Mouse (Mus musculus): Measurements from ENCODE around the gene Agtpbp1. TPM values are rescaled to one million over a fixed set of nuclear protein-coding genes. Genes with fewer than 3 reads are reported as not detected.
A peak's percentile ranks its signal among the peaks of the same experiment; 100 is the strongest.

Gene Agtpbp1
- polyA plus RNA-seq, 1 experiment: 62.8 TPM

- TF ChIP-seq POLR2A (IDR thresholded peaks at IDR 0.05; ENCODE audit: low read depth, low read length) (peak; percentile 85), CTCF (IDR thresholded peaks at IDR 0.05; ENCODE audit: borderline replicate concordance, insufficient read depth, low read length) (no peak)
- Histone ChIP-seq H3K4me3 (ENCODE audit: insufficient read depth, low read length) (peak overlapping the region; percentile 72), H3K4me1 (ENCODE audit: control insufficient read depth, insufficient read depth, low read length) (no peaks in the 10 kb centered on the region), H3K27ac (ENCODE audit: insufficient read depth, low read length) (no peak overlapping the region)
Measured at GRCm38 (mm10) chr13:59557185-59557985, 27.6 kb downstream of the Agtpbp1 start.

DNA sequence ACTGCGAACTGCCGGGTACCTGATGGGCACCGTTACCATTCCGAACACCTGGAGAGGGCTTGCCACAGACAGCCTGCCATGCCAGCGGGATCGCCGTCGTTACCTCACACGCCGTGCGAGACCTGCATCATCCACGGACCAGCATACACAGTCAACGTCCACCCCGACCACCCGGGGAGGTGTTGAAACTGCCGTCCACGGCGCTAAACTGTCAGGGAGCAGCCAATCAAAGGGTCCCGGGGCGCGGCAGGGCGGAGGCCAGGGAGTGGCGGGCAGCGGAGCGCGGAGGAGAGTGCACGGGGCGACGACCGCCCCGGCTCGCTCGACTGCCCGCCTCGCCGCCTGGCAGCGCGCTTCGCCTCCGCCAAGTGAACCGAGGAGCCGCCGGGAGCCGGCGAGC lies 28.4 kb downstream of the Agtpbp1 start:
- H3K4me3 ChIP-seq (ENCODE audit: insufficient read depth, low read length): peak overlapping the region; percentile 72
- H3K27ac ChIP-seq (ENCODE audit: insufficient read depth, low read length): no peak overlapping the region
- H3K4me1 ChIP-seq (ENCODE audit: control insufficient read depth, insufficient read depth, low read length): no peaks in the 10 kb centered on the region
- TF ChIP-seq CTCF (IDR thresholded peaks at IDR 0.05; ENCODE audit: borderline replicate concordance, insufficient read depth, low read length) (no peak), POLR2A (IDR thresholded peaks at IDR 0.05; ENCODE audit: low read depth, low read length) (peak; percentile 46; the same call in 1 of the 2 replicates)

- H3K27ac ChIP-seq (ENCODE audit: insufficient read depth, low read length): no peak overlapping the region
- TF ChIP-seq POLR2A (IDR thresholded peaks at IDR 0.05; ENCODE audit: low read depth, low read length) (no peak), CTCF (IDR thresholded peaks at IDR 0.05; ENCODE audit: borderline replicate concordance, insufficient read depth, low read length) (no peak)
- peak overlapping the region; percentile 72 for H3K4me3 ChIP-seq (ENCODE audit: insufficient read depth, low read length)
- no peaks in the 10 kb centered on the region for H3K4me1 ChIP-seq (ENCODE audit: control insufficient read depth, insufficient read depth, low read length)
Measured at GRCm38 (mm10) chr13:59555613-59556192, 29.3 kb downstream of the Agtpbp1 start.

- H3K4me3 ChIP-seq (ENCODE audit: insufficient read depth, low read length): no peak overlapping the region
- no peak for TF ChIP-seq CTCF (IDR thresholded peaks at IDR 0.05; ENCODE audit: borderline replicate concordance, insufficient read depth, low read length)
- TF ChIP-seq POLR2A (IDR thresholded peaks at IDR 0.05; ENCODE audit: low read depth, low read length): no peak
- H3K27ac ChIP-seq (ENCODE audit: insufficient read depth, low read length): no peak overlapping the region
- no peaks in the 10 kb centered on the region for H3K4me1 ChIP-seq (ENCODE audit: control insufficient read depth, insufficient read depth, low read length)
Measured at GRCm38 (mm10) chr13:59554772-59555505, 30.1 kb downstream of the Agtpbp1 start.

DNA sequence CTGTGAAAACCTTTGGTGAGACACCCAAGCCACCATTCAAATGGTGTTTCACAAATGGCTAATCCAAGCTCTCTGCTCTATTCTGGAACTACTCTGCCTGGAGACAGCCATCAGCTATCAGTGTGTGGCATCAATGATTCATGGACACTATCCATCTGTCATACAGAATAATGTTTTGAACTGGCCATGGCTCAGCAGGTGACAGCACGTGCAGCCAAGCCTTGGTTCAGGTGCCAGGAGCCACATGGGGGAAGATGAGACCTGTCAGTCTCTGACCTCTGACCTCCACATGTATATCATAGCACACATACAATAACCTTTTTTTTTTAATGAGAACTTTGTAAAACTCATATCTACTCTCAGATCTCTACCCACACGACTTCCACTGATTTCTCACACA lies 32.3 kb downstream of the Agtpbp1 start:
- no peaks in the 10 kb centered on the region for H3K4me1 ChIP-seq (ENCODE audit: control insufficient read depth, insufficient read depth, low read length)
- H3K27ac ChIP-seq (ENCODE audit: insufficient read depth, low read length): no peak overlapping the region
- no peak overlapping the region for H3K4me3 ChIP-seq (ENCODE audit: insufficient read depth, low read length)
- TF ChIP-seq CTCF (IDR thresholded peaks at IDR 0.05; ENCODE audit: borderline replicate concordance, insufficient read depth, low read length) (no peak), POLR2A (IDR thresholded peaks at IDR 0.05; ENCODE audit: low read depth, low read length) (no peak)

- Histone ChIP-seq H3K4me3 (ENCODE audit: insufficient read depth, low read length) (no peak overlapping the region), H3K27ac (ENCODE audit: insufficient read depth, low read length) (no peak overlapping the region), H3K4me1 (ENCODE audit: control insufficient read depth, insufficient read depth, low read length) (no peaks in the 10 kb centered on the region)
- no peak for TF ChIP-seq POLR2A (IDR thresholded peaks at IDR 0.05; ENCODE audit: low read depth, low read length)
- no peak for TF ChIP-seq CTCF (IDR thresholded peaks at IDR 0.05; ENCODE audit: borderline replicate concordance, insufficient read depth, low read length)
Measured at GRCm38 (mm10) chr13:59552286-59552685, 32.7 kb downstream of the Agtpbp1 start.

GRCm38 (mm10) chr13:59549318-59549798 lies 35.7 kb downstream of the Agtpbp1 start:
- Histone ChIP-seq H3K27ac (ENCODE audit: insufficient read depth, low read length) (no peak overlapping the region), H3K4me1 (ENCODE audit: control insufficient read depth, insufficient read depth, low read length) (no peaks in the 10 kb centered on the region), H3K4me3 (ENCODE audit: insufficient read depth, low read length) (no peak overlapping the region)
- no peak for TF ChIP-seq POLR2A (IDR thresholded peaks at IDR 0.05; ENCODE audit: low read depth, low read length)
- no peak for TF ChIP-seq CTCF (IDR thresholded peaks at IDR 0.05; ENCODE audit: borderline replicate concordance, insufficient read depth, low read length)

DNA sequence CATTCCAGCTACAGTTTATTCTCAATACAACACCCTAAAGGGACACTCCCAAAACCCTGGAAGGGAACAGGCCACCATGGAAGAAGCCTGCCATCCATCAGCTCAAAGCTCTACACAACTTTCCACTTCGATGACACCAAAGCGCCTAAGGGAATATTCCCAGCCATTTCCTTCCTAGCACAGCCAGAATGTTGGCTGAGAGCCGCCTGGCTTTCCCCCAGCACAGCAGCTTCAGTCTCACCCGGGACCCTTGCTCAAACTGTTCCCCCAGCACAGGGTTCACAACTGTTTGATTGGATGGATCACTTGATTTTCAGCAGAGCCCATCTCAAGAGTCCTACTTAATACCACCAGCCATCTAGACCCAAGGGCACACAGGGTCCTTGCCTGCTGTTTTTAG lies 37.3 kb downstream of the Agtpbp1 start:
- H3K4me1 ChIP-seq (ENCODE audit: control insufficient read depth, insufficient read depth, low read length): no peaks in the 10 kb centered on the region
- no peak overlapping the region for H3K27ac ChIP-seq (ENCODE audit: insufficient read depth, low read length)
- no peak overlapping the region for H3K4me3 ChIP-seq (ENCODE audit: insufficient read depth, low read length)
- TF ChIP-seq CTCF (IDR thresholded peaks at IDR 0.05; ENCODE audit: borderline replicate concordance, insufficient read depth, low read length): no peak
- no peak for TF ChIP-seq POLR2A (IDR thresholded peaks at IDR 0.05; ENCODE audit: low read depth, low read length)

DNA sequence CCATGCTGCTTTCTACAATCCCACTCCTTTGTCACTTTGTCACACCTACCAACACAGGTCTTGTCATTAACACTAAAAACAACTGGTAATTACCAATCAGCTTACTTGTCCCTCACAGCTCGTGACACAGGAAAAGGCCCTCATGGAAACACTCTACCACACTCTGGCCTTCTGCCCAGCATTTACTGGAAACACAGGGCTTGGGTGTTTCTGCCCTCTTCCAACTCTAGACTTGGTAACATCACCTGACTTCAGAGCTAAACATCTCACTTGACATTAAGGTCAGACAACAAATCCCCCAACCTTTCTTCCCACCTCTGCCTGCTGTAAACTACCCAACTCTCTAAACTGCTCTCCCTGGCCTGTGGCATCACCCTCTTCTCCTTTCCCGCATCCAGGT lies 37.9 kb downstream of the Agtpbp1 start:
- TF ChIP-seq POLR2A (IDR thresholded peaks at IDR 0.05; ENCODE audit: low read depth, low read length): no peak
- TF ChIP-seq CTCF (IDR thresholded peaks at IDR 0.05; ENCODE audit: borderline replicate concordance, insufficient read depth, low read length): no peak
- Histone ChIP-seq H3K4me1 (ENCODE audit: control insufficient read depth, insufficient read depth, low read length) (no peaks in the 10 kb centered on the region), H3K4me3 (ENCODE audit: insufficient read depth, low read length) (no peak overlapping the region), H3K27ac (ENCODE audit: insufficient read depth, low read length) (no peak overlapping the region)
